Mouse (Mus musculus): ENCODE measurements around the gene Atxn2l. TPM values are rescaled to one million over a fixed set of nuclear protein-coding genes. Genes with fewer than 3 reads are reported as not detected.

The Atxn2l gene
- polyA plus RNA-seq, 1 experiment from 2014 or later, result 58.6 TPM

DNA sequence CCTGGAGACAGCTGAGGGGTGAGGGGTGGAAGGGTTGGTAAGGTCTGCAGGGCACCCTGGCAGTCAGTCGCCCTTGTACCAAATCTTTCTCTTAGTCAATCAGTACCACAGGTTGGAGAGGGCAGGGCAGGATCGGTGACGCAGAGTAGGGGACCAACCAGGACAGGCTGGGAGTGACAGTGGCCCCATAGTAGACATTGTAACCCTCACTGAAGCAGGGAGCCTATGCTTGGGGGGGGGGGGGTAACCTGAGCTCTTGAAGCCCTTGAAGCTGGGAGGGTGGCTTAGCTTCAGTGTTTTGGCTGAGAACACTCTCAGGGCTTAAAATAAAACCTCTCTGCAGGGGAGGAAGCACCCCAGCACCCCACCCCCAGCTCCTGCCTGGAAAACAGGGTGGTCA lies 41.6 kb downstream of the Atxn2l start:
- 72% methylated on average over 3 of the region's 3 CpGs for WGBS
- H3K9me3 ChIP-seq (ENCODE audit: control insufficient read depth, low read length), result no peaks in the 10 kb centered on the region
- no peak overlapping the region for H3K9ac ChIP-seq (ENCODE audit: low read length)
- no peak overlapping the region for H3K4me3 ChIP-seq (ENCODE audit: low read depth, low read length)
- H3K27ac ChIP-seq (ENCODE audit: low read depth, low read length), result no peak overlapping the region
- no peaks in the 10 kb centered on the region for H3K36me3 ChIP-seq (ENCODE audit: control insufficient read depth, insufficient read depth, low read length)
- no peaks in the 10 kb centered on the region for H3K4me1 ChIP-seq (ENCODE audit: control insufficient read depth, insufficient read depth, low read length)
- no peak overlapping the region for H3K4me2 ChIP-seq
- ATAC-seq (ENCODE audit: low FRiP score) (no peak), DNase-seq (ENCODE audit: low spot score, missing footprints) (no peak)
- H3K27me3 ChIP-seq (ENCODE audit: control insufficient read depth, insufficient read depth, low read length), result no peaks in the 10 kb centered on the region

DNA sequence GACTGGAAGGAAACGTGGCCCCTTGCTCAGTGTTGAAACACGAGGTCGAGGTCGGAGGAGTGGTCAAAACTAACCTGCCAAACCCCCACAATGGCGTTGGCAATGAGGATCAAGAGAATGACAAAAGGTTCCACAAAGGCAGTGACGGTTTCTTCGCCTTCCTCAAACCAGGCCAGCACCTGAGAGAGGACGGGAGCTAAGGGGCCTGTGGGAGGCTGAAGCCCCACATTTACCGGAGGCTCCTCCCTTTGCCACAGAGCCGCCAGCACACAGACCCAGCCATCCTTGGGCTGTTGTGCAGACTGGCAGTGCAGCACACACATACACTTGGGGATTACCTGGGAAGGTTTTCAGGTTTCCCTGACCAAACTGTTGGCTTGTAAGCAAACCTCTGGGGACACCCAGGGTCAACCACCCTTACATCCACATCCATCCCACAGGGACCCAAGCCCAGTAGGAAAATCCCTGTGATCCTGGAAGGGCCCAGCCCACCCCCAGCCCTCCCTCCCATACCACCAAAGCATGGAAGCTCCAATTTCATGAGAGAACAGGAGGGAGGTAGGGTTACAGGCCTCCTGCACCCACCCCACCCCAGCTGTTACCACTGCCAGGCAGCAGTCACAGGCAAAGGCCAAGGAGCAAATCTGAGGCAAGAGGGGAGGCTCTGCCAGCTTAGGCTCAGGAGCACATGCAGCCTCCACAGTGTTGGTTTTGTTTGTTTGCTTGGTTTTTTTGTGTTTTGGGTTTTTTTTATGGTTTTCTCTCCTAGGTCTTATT lies 42.4 kb downstream of the Atxn2l start:
- Histone ChIP-seq H3K4me3 (ENCODE audit: low read depth, low read length) (no peak overlapping the region), H3K27ac (ENCODE audit: low read depth, low read length) (no peak overlapping the region), H3K36me3 (ENCODE audit: control insufficient read depth, insufficient read depth, low read length) (no peaks in the 10 kb centered on the region), H3K4me1 (ENCODE audit: control insufficient read depth, insufficient read depth, low read length) (no peaks in the 10 kb centered on the region), H3K9ac (ENCODE audit: low read length) (no peak overlapping the region), H3K27me3 (ENCODE audit: control insufficient read depth, insufficient read depth, low read length) (no peaks in the 10 kb centered on the region), H3K4me2 (no peak overlapping the region), H3K9me3 (ENCODE audit: control insufficient read depth, low read length) (no peaks in the 10 kb centered on the region)
- ATAC-seq (ENCODE audit: low FRiP score), result no peak
- 46% methylated on average over 10 of the region's 10 CpGs for WGBS
- DNase-seq (ENCODE audit: low spot score, missing footprints), result no peak

DNA sequence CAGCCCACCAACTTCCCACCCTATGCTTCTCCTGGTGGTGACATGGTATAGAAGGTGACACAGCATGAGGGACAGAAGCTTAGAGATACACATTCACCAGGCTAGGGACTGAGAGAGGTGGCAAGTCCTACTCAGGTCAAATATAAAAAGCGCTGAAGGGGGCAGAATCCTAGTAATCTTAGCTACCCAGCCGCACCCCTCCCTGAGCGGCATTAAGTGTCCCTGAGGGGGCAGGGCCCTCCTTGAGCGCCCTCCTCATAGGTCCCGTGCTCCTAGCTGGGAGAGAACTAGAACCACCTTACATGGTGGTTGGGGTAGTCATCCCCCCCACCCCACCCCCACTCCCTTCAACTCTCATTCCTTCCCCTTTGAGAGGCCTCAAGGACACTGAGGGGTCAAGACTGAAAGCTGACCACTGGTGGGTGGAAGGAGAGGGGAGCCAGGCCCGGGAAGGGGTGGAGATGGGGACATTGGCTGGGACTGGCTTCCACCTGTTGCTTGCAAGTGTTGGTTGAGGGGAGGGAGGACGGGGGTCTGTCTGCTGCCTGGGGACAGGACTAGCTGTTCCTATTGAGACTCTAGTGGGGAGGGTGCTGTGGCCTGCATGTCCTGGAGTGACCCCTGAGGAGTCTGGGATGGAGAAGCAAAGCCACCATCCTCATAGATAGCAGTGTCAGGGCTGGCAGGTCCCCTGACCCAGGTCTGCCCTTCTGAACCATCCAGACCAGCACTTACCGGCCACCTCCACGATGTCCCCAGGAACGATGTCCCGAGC lies 44.2 kb downstream of the Atxn2l start:
- Histone ChIP-seq H3K4me1 (ENCODE audit: control insufficient read depth, insufficient read depth, low read length) (no peaks in the 10 kb centered on the region), H3K4me2 (no peak overlapping the region), H3K27ac (ENCODE audit: low read depth, low read length) (no peak overlapping the region), H3K36me3 (ENCODE audit: control insufficient read depth, insufficient read depth, low read length) (no peaks in the 10 kb centered on the region), H3K9me3 (ENCODE audit: control insufficient read depth, low read length) (no peaks in the 10 kb centered on the region), H3K4me3 (ENCODE audit: low read depth, low read length) (no peak overlapping the region), H3K27me3 (ENCODE audit: control insufficient read depth, insufficient read depth, low read length) (no peaks in the 10 kb centered on the region), H3K9ac (ENCODE audit: low read length) (no peak overlapping the region)
- DNase-seq (ENCODE audit: low spot score, missing footprints) (no peak), ATAC-seq (ENCODE audit: low FRiP score) (no peak)
- WGBS, result 83% methylated on average over 11 of the region's 11 CpGs

DNA sequence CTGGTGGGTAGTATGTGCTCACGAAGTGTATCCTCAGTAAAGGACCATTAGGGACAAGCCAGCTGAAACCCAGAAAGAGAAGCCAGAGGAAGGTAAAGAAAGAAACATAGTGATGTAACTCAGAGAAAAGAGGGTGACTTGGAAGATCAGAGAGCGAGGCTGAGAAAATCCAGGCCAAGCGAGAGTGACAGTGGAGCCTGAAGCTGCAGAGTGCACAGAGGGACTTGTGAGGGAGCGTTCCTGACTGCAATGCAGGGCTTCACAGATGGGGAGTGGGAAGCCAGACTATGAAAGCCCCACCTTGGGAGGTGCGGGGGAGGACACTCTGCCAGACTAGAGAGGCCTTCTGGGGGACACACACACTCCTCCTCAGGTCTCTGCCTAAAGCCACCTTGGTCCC lies 45.0 kb downstream of the Atxn2l start:
- no peak overlapping the region for H3K4me3 ChIP-seq (ENCODE audit: low read depth, low read length)
- no peaks in the 10 kb centered on the region for H3K36me3 ChIP-seq (ENCODE audit: control insufficient read depth, insufficient read depth, low read length)
- no peaks in the 10 kb centered on the region for H3K4me1 ChIP-seq (ENCODE audit: control insufficient read depth, insufficient read depth, low read length)
- 75% methylated on average over 5 of the region's 5 CpGs for WGBS
- DNase-seq (ENCODE audit: low spot score, missing footprints) (no peak), ATAC-seq (ENCODE audit: low FRiP score) (no peak)
- no peak overlapping the region for H3K9ac ChIP-seq (ENCODE audit: low read length)
- no peaks in the 10 kb centered on the region for H3K9me3 ChIP-seq (ENCODE audit: control insufficient read depth, low read length)
- no peak overlapping the region for H3K27ac ChIP-seq (ENCODE audit: low read depth, low read length)
- no peaks in the 10 kb centered on the region for H3K27me3 ChIP-seq (ENCODE audit: control insufficient read depth, insufficient read depth, low read length)
- H3K4me2 ChIP-seq, result no peak overlapping the region

DNA sequence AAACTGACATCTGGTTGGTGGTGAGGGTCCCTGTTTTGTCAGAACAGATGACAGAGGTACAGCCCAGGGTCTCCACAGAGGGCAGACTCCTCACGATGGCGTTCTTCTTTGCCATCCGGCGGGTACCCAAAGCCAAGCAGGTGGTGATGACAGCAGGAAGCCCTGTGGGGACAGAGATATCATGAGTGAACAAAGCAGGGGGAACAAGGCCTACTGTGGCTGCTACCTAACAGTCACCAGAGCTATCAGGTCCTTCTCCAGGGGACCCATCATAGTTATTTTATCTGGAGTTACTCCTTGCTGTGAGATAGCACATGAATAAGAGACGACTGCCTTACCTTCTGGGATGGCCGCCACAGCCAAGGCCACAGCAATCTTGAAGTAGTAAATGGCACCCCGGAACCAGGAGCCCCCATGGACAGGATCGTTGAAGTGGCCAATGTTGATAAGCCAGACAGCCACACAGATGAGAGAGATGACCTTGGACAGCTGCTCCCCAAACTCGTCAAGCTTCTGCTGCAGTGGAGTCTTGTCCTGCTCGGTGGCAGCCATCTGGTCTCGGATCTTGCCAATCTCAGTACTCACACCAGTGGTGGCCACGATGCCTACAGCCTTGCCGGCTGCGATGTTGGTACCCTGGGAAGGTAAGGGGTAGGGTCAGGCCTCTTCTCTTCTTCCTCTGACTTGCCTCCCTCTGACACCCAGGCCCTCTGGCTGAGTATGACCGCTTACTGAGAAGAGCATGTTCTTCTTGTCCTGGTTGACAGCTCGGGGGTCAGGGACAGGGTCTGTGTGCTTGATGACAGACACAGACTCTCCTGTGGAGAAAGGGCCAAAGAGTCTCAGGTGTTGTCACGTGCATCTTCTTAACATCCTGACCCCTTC lies 46.6 kb downstream of the Atxn2l start:
- Histone ChIP-seq H3K4me1 (ENCODE audit: control insufficient read depth, insufficient read depth, low read length) (no peaks in the 10 kb centered on the region), H3K27me3 (ENCODE audit: control insufficient read depth, insufficient read depth, low read length) (no peaks in the 10 kb centered on the region), H3K9me3 (ENCODE audit: control insufficient read depth, low read length) (no peaks in the 10 kb centered on the region), H3K27ac (ENCODE audit: low read depth, low read length) (no peak overlapping the region), H3K36me3 (ENCODE audit: control insufficient read depth, insufficient read depth, low read length) (no peaks in the 10 kb centered on the region), H3K4me2 (no peak overlapping the region), H3K4me3 (ENCODE audit: low read depth, low read length) (no peak overlapping the region), H3K9ac (ENCODE audit: low read length) (no peak overlapping the region)
- ATAC-seq (ENCODE audit: low FRiP score) (no peak), DNase-seq (ENCODE audit: low spot score, missing footprints) (no peak)
- 88% methylated on average over 17 of the region's 17 CpGs for WGBS

DNA sequence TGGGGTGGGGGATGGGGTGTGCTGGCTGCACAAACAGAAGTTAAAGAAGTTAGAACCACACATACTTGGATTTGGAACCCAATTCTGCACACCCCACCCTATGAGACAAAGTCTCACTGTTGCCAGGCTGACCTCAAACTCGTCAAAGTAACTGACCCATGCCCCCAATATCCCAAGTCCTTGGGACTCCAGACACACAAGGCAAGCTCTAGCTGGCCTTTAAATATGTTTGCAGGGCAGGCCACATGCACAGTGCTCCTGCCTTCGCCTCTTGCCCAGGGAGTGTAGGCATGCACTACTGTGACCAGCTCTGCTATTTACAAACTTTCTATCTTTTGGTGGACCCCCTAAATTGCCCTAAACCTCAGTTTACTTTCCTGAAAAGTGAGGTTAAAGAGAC lies 48.0 kb downstream of the Atxn2l start:
- Histone ChIP-seq H3K27me3 (ENCODE audit: control insufficient read depth, insufficient read depth, low read length) (no peaks in the 10 kb centered on the region), H3K9me3 (ENCODE audit: control insufficient read depth, low read length) (no peaks in the 10 kb centered on the region), H3K27ac (ENCODE audit: low read depth, low read length) (no peak overlapping the region), H3K36me3 (ENCODE audit: control insufficient read depth, insufficient read depth, low read length) (no peaks in the 10 kb centered on the region), H3K4me1 (ENCODE audit: control insufficient read depth, insufficient read depth, low read length) (no peaks in the 10 kb centered on the region), H3K4me3 (ENCODE audit: low read depth, low read length) (no peak overlapping the region), H3K4me2 (no peak overlapping the region), H3K9ac (ENCODE audit: low read length) (no peak overlapping the region)
- WGBS, result 84% methylated on average over 2 of the region's 2 CpGs
- ATAC-seq (ENCODE audit: low FRiP score), result no peak
- DNase-seq (ENCODE audit: low spot score, missing footprints), result no peak

DNA sequence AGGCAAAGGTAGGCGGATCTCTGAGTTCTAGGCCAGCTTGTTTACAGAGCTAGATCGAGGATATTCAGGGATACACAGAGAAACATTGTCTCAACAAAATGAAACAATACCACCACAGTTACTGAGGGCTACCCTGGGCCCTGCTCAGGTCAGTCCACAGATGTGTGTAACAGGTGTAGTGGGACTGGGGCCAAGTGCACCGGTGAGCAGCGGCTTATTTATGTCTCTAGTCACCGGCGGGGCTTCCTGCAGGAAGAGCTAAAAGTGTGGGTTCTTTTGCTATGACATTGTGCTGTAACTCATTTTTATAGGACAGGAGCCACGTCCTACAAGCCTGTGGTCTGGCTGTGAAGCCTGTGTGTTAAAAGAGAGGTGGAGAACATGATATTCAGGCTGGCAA lies 49.4 kb downstream of the Atxn2l start:
- ATAC-seq (ENCODE audit: low FRiP score), result no peak
- WGBS, result 86% methylated on average over 7 of the region's 7 CpGs
- Histone ChIP-seq H3K27ac (ENCODE audit: low read depth, low read length) (no peak overlapping the region), H3K36me3 (ENCODE audit: control insufficient read depth, insufficient read depth, low read length) (no peaks in the 10 kb centered on the region), H3K27me3 (ENCODE audit: control insufficient read depth, insufficient read depth, low read length) (no peaks in the 10 kb centered on the region), H3K4me2 (no peak overlapping the region), H3K9me3 (ENCODE audit: control insufficient read depth, low read length) (no peaks in the 10 kb centered on the region), H3K4me3 (ENCODE audit: low read depth, low read length) (no peak overlapping the region), H3K4me1 (ENCODE audit: control insufficient read depth, insufficient read depth, low read length) (no peaks in the 10 kb centered on the region), H3K9ac (ENCODE audit: low read length) (no peak overlapping the region)
- no peak for DNase-seq (ENCODE audit: low spot score, missing footprints)

DNA sequence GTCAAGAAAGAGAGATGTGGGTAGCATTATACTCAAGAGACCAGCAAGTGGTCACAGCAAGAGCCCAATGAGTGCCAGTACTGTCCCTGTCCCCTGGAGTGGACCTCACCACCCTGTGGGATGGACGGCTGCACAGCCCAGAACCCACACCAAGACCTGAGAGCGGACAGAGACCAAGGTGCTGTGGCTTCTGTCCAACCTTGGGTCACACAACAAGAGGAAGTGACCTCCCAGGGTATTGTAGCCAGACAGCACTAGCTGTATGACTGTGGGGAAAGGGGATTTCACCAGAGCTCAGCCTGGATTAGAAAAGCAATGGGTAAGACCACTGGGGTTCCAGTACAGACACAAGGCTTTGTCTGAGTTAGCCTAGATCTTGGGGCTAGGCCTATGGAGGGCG lies 51.0 kb downstream of the Atxn2l start:
- no peaks in the 10 kb centered on the region for H3K4me1 ChIP-seq (ENCODE audit: control insufficient read depth, insufficient read depth, low read length)
- 86% methylated on average over 3 of the region's 3 CpGs for WGBS

GRCm38 (mm10) chr7:126450641-126451040 lies 52.6 kb downstream of the Atxn2l start:
- DNase-seq (ENCODE audit: low spot score, missing footprints) (no peak), ATAC-seq (ENCODE audit: low FRiP score) (no peak)
- Histone ChIP-seq H3K4me1 (ENCODE audit: control insufficient read depth, insufficient read depth, low read length) (no peaks in the 10 kb centered on the region), H3K9me3 (ENCODE audit: control insufficient read depth, low read length) (no peaks in the 10 kb centered on the region), H3K4me2 (no peak overlapping the region), H3K27me3 (ENCODE audit: control insufficient read depth, insufficient read depth, low read length) (no peaks in the 10 kb centered on the region), H3K27ac (ENCODE audit: low read depth, low read length) (no peak overlapping the region), H3K9ac (ENCODE audit: low read length) (no peak overlapping the region), H3K4me3 (ENCODE audit: low read depth, low read length) (no peak overlapping the region), H3K36me3 (ENCODE audit: control insufficient read depth, insufficient read depth, low read length) (no peaks in the 10 kb centered on the region)
- WGBS, result 90% methylated on average over 6 of the region's 6 CpGs

More for the DNA sequence above, 51.0 kb downstream of the Atxn2l start:
- Histone ChIP-seq H3K9ac (ENCODE audit: low read length) (no peak overlapping the region), H3K9me3 (ENCODE audit: control insufficient read depth, low read length) (no peaks in the 10 kb centered on the region), H3K4me2 (no peak overlapping the region), H3K36me3 (ENCODE audit: control insufficient read depth, insufficient read depth, low read length) (no peaks in the 10 kb centered on the region), H3K4me3 (ENCODE audit: low read depth, low read length) (no peak overlapping the region), H3K27me3 (ENCODE audit: control insufficient read depth, insufficient read depth, low read length) (no peaks in the 10 kb centered on the region), H3K27ac (ENCODE audit: low read depth, low read length) (no peak overlapping the region)
- no peak for ATAC-seq (ENCODE audit: low FRiP score)
- no peak for DNase-seq (ENCODE audit: low spot score, missing footprints)

Data from midbrain, embryonic 11.5 days (tissue).